Mouse (Mus musculus) hindlimb bud, embryonic 11.5 days (tissue): ENCODE results near the gene Ccdc155.
"Not testable (repeated sequence)": the region's sequence is repeated elsewhere in the genome, so short reads cannot be mapped to it uniquely, and the experiment has no call there.

Experiments used
- DNase-seq: peaks from one replicate; pipeline ENCODE4 v3.0.0-alpha.2; 2012; ENCODE audit warnings: low read depth, low spot score; ENCODE audit errors: extremely low spot score

Ccdc155 gene

DNA sequence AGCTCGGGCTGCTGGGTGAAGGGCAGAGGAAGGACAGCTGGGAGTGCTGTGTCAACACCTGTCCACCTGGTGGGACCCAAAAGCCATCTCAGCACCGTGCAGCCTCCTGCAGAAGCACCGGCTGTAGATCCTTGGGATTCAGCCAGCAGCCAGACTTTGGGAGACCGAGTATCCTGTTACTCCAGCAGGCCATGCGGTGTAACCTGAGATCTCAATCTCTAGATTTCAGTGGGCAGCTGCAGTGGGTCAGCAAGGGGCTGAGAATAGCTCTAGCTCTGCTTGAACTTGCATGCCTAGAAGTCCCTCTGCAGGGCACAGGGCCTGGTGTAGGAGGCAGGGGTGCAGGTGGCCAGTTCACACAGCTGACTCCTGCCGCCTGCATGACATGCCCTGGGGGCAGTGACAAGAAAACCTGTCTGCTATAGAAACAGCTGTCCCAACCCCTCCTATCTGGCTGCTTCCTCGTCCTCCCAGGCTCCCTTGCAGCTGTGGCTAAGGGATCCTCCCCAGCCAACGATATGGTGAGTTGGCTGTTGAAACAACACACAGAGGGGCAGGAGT, 12.8 kb downstream of the Ccdc155 start:
- peak; percentile 33 for DNase-seq

DNA sequence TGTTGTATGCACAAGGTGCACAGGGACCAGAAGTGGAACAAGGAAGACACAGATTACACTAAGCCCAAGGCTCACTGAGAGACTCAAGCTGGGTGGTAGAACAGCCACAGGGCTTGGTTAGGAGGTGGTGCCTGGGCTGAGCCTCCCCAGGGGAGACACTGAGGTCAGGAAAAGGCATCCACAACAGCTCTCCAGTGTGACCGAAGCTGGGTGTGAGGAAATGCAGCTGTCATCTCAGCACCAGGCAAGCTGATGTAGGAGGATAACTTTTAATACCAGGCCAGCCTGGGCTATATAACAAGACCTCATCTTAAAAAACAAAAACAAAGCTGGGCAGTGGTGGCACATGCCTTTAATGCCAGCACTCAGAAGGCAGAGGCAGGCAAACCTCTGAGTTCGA, 13.5 kb downstream of the Ccdc155 start:
- no peak for DNase-seq

DNA sequence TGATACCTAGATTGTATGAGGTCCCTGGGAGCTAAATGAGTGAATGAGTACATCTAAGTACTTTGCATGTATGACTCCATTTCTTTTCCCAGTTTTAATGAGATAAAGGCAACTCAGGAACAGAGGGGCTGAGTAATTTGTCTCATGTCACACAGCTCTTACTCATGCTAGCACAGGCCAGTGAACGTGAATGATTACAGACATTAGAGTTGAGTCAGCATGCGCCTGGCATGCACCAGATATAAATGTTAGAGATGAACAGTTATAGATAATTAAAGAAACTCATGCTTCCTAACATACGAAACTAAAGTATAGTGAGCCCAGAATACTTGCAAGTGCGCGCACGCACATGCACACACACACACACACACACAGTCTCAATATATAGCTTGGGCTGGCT, 14.5 kb downstream of the Ccdc155 start:
- DNase-seq, result no peak

DNA sequence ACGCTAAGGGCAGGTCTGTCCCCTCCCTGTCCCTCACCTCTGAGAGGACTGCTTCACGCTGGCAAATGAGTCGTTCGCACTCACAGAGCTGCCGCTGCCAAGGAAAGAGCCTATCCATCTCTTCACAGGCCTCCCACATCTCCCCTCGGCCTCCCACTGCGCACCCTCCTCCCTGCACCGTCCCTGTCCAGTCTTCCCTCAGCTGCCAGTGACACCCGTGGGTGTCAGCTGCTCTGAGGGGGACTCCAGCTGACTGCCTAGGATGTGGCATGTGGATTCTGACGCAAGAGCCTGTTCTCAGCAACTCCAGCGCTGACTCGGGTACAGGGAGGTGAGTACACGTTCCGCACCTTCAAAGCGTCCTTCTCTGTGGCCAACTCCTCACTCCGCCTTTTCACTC, 15.1 kb downstream of the Ccdc155 start:
- DNase-seq, result no peak

DNA sequence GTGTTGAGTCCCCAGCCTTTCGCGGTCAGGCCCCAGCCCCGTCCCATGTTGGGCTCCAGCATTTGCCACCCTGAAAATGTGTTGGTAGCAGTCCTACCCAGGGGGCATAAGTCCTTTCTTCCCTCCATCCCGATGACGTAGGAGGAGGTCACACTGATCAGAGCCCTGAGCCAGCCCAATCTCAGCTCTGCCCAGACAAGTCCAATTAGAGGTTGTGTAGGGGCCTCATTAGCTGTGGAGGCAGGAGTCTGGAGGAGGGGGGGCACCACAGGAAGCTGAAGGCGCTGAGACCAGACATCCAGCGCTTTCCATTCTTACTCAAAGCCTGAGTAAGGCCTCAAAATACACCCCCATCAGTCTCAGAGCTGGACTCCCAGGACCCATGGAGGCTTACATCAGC, 18.8 kb downstream of the Ccdc155 start:
- no peak for DNase-seq

DNA sequence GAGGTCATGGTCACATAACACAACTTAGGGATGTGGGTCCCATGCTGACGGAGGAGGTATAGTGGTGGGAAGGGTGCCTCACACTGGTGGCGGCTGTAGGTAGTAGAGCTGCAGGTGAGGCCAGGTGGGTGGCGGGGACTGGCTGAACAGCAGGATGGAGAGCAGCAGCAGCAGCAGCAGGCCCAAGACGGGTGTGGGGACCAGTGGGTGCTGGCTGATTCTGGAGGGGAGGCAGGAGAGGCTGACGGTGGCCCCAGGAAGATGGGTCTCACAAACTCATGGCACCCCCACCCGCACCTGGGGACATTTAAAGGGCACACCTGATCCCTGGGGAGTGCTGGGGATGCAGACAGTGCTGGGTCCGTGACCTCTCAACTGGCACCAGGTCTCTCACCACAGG, 21.0 kb downstream of the Ccdc155 start:
- no peak for DNase-seq

DNA sequence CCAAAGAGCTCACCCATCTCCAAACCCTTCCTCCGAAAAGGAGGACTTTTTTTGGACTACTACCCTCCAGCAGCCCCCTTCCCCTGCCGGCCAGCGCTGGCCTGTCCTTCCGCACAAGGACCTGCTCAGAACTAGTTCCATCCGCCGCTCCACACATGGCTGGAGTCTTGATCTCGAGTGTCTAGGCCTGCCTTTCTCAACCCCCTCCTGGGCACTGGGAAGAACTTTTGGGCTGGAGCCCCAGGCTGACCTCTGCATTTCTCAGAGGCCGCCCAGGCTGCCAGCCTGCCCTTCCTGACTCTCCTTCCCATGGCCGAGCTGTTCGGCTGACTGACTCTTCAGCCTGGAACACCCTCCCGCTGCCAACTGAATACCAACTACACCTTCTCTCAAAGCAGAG, 22.1 kb downstream of the Ccdc155 start:
- no peak for DNase-seq

DNA sequence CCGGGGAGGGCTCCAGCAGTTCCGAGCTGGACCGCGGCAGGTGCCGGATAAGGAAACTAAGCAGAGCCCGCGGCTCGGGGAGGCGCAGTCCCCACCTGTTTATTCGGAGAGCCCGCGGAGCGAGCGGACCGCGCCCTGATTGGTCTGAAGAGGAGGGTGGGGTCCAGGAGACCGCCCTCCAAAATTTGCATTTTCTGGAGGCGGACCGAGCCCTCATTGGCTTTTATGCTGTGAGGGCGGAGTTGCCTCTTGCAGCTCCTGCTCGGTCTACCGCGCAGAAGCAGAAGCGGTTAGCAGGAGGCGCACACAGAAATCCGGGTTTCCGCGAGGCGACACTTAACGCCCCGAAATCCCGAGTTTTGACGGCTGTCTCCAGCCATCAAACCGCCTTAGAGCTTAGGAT, 22.5 kb downstream of the Ccdc155 start:
- peak; percentile 62 for DNase-seq

DNA sequence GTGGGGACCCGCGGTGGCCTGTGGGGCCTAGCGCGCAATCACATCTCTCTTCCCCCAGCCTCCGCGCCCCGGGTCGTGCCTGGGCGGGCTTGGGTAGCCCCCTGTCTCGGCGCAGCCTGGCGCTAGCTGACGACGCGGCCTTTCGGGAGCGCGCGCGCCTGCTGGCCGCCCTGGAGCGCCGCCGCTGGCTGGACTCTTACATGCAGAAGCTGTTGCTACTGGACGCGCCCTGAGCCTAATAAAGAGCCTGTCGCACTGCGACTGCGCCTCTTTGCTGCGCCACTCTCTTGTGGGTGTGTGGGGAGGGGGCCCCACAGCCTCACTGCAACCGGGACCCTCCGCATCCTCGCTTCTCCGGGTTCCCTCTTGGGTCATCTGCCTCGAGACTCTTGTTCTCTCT, 23.2 kb downstream of the Ccdc155 start:
- no peak for DNase-seq

DNA sequence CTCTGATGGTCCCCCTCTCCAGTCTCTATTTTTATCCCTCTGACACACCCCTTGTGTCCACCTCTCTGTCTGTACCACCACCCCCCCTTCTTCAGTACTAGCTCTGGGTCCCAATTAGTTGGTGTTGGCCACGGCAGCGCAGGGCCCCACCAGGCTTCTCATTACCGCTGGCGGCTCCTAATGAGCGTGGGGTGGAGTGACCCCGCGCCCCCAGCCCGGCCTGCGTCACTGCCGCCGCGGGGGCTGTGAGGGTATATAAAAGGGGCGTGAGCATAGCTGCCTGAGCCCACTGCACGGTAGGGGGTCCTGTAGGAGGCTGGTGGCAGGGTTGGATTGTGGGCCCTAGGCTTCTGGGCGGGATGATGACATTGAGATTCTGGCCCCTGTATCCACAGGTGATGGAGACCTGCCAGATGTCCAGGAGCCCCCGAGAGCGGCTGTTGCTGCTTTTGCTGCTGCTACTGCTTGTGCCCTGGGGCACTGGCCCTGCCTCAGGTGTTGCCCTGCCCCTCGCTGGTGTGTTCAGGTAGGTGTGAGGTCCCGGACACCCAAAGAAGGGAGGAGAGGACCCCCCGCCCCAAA, 23.7 kb downstream of the Ccdc155 start, which contains the start of gene Pth2:
Gene Pth2, plus strand, starts transcription at position 100 of the 582 bp plus-strand sequence.
- no peak for DNase-seq

DNA sequence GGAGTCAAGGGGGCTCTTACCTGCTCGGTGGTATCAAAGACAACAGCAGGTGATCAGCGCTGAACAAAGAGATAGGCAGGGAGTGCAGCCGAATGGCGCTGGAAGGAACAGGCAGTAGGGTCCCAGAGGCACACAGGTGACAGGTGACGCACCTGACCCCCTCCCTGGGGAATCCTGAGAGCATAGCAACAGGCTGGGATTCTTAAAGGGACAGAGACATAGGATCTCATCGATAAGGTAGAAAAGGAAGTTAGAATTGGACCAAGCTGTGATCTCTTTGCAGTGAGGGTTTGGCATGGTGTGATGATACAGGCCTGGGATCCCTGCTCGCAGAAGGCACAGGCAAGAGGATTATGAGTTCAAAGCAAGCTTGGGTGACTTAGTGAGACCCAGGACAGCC, 25.2 kb downstream of the Ccdc155 start, which contains the start of gene Gfy:
Gene Gfy, minus strand, starts transcription at position 101 of the 400 bp plus-strand sequence.
- no peak for DNase-seq

DNA sequence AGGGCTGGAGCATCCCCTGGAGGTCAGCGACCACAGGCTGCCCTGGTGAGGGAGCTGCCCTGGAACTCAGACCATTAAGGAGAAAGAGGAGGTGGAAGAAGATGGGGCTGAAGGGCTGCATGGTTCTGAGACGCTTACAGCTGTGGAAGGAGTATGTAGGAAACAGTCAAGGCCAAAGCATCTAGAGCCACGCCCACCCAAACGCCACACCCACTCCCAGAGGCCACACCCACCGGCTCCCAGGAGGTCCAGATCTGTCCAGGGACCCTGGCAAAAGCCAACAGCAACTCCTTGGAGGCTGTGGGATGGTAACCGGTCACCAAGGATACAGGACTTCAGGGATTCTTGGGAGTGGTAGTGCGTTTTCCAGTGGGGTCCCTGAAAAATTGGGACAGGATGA, 26.1 kb downstream of the Ccdc155 start:
- no peak for DNase-seq

DNA sequence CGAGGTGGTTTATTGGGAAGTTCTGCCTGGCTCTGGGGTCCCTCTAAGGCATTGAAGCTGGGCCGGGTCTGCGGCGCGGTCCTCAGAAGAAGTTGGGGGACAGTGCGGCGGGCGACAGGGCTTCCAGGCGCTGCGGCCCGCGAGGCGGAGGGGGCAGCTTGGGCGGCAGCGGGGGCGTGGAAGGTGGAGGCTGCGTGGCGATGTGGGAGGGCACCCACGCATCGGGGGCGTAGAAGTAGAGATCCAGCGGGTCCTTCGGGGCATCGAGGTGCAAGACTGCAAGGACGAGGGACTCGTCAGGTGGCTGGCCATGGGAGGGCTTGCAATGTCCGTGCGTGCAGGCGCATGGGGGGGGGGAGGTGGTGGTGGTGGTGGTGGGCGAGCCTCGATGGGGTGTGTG, 28.3 kb downstream of the Ccdc155 start:
- no peak for DNase-seq

DNA sequence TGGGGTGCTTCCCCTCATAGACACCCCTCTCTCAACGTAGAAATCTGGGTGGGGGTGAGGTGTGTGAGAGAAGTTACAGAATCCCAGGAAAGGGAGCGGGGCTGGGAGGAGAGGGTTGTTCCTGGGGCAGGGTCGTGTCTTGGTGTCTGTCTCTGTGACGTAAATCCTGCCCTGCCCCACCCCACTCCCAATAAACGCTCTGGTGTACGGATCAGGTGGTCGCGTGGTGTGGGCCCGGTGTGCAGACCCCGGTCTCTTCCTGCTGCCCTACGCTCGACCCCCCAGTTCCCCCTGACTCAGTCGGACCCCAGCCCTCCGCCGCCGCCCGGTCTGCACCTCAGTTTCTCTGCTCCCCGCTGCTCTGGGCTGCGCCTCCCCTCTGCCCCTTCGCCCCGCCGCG, 28.8 kb downstream of the Ccdc155 start:
- no peak for DNase-seq

DNA sequence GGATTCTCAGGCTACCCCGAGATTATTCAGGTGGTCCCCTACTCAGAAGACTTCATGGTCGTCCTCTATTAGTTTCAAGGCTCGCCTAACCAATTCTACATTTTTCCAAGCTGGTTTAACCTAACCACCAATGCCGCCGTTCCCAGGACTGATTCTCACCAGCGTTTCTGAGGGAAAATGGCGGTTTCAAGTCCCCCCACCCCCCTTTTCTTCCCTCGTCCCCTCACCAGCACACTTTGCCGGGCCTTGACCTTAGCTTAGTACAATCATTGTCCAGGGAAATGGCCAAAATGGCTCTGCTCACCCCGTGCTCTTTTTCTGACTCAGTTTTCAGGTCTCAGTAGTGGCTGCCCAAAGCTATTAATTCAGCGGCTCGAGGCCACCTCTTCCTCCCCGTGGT, 29.3 kb downstream of the Ccdc155 start:
- DNase-seq, result no peak

DNA sequence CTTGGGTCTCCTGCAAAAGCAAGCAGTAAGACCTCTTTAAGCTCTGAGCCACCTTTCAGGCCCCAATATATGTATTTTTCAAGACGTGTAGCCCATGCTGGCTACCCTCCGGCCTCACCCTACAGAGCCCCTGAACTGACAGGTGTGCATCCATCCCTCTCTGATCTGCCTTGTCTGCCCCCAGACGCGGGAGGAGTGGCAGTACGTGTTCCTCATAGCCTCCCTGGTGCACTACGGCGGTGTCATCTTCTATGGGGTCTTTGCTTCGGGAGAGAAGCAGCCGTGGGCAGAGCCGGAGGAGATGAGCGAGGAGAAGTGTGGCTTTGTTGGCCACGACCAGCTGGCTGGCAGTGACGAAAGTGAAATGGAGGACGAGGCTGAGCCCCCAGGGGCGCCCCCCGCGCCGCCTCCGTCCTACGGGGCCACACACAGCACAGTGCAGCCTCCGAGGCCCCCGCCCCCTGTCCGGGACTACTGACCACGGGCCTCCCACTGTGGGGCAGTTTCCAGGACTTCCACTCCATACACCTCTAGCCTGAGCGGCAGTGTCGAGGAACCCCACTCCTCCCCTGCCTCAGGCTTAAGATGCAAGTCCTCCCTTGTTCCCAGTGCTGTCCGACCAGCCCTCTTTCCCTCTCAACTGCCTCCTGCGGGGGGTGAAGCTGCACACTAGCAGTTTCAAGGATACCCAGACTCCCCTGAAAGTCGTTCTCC, 30.0 kb downstream of the Ccdc155 start:
- DNase-seq, result no peak

DNA sequence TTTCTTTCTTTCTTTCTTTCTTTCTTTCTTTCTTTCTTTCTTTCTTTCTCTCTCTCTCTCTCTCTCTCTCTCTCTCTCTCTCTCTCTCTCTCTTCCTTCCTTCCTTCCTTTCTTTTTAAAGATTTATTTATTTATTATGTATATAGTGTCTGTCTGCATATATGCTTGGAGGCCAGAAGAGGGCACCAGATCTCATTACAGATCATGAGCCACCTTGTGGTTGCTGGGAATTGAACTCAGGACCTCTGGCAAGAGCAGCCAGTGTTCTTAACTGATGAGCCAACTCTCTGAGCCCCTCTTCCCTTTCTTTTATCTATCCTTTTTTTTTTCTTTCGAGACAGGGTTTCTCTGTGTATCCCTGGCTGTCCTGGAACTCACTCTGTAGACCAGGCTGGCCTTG, 30.9 kb downstream of the Ccdc155 start:
- not testable (repeated sequence) for DNase-seq

DNA sequence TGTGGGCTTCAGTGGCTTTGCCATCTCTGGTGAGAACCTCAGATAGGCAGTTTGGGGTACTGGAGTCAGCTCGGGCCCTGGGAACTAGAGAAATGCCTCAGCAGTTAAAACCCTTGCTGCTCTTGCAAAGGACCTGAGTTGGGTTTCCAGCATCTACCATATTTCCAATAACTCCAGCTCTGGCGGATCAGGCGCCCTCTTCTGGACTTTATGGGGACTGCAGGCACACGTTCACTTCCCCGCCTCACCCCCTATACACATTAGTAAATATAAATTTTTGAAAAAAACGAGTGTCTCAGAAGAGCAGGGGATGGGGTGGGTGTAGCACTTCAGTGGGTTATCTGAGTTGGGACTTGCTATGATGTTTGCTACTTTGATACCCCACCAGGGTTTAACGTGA, 31.7 kb downstream of the Ccdc155 start:
- no peak for DNase-seq

DNA sequence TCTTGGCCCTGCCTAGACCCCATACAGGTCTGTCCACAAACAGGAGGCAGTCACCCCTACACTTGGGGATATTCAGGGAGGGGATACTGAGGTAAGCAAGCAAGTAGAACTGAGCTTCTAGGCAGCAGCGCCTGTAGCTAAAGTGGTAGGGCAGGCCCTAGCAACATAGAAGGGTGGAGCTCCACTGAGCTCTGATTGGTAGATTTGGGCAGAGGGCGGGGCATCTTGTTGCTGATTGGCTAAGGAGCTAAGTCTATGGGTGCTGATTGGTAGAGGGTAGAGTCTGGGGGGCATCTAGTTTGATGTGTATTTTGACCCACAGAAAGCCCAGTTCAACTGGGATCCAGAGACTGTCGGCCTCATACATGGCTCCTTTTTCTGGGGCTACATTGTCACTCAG, 35.2 kb downstream of the Ccdc155 start:
- no peak for DNase-seq

DNA sequence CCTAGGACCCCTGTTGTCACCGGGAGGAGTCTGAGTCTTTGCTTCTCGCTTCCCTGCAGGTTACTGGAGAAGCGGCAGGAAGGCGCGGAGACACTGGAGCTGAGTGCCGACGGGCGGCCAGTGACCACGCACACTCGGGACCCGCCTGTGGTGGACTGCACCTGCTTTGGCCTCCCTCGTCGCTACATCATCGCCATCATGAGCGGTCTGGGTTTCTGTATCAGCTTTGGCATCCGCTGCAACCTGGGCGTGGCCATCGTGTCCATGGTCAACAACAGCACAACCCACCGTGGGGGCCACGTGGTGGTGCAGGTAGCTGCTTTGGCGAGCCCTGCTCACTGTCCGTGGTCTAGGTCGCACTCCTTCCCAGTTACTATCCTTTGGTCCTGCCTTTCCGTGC, 36.0 kb downstream of the Ccdc155 start:
- DNase-seq, result no peak

DNA sequence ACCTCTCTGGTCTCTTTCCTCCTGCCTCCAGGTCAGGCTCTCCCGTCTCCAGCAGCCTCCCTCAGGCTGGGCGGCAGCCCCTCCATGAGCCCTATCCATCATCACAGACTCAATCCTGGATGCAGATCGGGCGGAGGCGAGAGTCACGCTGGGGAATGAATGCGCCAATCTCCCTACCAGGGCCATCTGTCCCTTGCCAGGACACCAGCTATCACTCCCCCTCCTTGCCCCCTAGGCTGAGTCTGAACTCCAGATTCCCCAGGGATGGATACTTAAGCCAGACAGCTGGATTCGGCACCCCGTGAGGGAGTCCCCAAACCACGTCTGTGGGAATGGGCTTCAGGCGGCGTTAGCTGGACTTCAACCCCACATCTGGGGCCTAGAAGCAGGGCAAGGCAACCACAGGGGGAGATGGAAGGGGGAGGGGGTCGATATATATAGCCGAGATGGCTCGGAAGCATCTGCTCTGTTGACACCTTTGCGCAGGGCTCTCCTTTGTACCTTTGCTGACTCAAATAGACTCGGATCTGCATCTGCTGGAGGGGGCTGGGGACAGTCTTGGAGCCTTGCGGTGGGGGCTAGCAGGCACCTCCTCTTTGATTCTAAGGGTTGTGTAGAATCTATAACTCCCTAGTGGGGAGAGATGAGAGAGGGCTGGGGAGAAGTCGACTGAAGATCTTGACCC, 36.8 kb downstream of the Ccdc155 start:
- no peak for DNase-seq

DNA sequence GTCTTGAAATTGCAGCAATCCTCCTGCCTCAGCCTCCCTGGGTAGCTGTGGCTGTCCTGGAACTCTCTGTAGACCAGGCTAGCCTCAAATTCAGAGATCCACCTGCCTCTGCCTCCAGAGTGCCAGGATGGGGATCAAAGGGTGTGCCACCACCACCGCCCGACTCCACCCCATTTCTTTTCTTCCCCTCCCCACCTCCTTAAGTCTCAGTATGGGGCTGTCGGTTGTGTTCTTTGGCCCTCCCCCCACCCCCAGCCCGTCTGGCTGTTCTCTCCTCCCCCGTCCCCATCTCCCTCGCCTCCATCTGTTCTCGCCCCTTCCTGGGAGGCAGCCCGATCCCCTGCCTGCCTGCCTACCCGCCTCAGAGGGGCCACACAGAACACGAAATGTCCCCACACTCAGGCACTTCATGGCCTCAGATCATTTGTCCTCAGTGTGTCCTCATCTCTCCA, 37.7 kb downstream of the Ccdc155 start:
- DNase-seq, result no peak
